ENCODE assay signal across 8 mouse cellular contexts in the genomic region with DNA sequence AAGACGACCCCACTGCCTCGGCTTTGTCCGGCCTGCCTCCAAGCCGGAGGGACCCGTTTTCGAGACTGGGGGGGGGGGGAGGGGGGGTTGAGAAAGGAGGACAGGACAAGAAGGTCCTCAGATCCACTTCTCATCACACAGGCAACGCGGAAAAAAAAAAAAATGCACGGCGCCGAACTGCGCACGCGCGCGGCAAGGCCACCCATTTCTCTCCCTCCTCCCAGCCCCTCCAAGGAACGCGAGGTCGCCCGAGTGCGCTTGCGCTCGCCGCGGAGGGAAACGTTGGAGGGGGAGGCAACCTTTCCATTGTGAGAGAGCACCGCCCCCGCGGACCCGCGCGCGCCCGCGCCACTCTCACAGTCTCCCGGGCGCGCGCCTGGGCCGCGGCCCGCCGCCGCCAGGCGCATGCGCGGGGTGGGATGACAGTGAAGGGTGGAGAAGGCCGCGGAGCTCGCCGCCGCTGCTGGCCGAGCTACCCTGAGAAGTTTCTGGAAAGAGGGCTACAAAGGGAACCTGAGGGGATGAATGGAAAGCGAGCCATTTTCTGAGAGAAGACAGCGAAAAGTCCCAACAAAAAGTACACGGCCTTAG. TPM values are rescaled to one million over a fixed set of nuclear protein-coding genes. Genes with fewer than 3 reads are reported as not detected.
A peak's percentile ranks its signal among the peaks of the same experiment; 100 is the strongest.
DNase-seq lines count a peak whose midpoint lies in the region; ATAC-seq lines count a peak whose summit lies in the region.

No protein-coding gene starts in this region.

- WGBS in embryonic facial prominence, embryonic 14.5 days = under 1% methylated on average over 41 of the region's 56 CpGs
- under 1% methylated on average over 53 of the region's 56 CpGs for WGBS in kidney, embryonic 14.5 days
- under 1% methylated on average over 55 of the region's 56 CpGs for WGBS in limb, embryonic 15.5 days

- DNase-seq in 3T3-L1 (ENCODE audit: low read depth, low spot score) = peak; percentile 97
- peak; percentile 98 to 100 for DNase-seq in adrenal gland, postnatal 4 days (ENCODE audit: low spot score in 2 of 2)
- peak; percentile 99 for DNase-seq in embryonic facial prominence, embryonic 14.5 days (ENCODE audit: low spot score)
- DNase-seq in heart, adult 9 months (ENCODE audit: low spot score in 2 of 2) = peak; percentile 99
- peak; percentile 99 for DNase-seq in monocyte, adult 2 months (ENCODE audit: low read depth in 1 of 2, low spot score in 2 of 2)
- peak; percentile 99 to 100 for DNase-seq in spleen, postnatal 36 days (ENCODE audit: low spot score in 2 of 2)

- ATAC-seq in embryonic facial prominence, embryonic 14.5 days (ENCODE audit: low read depth) = peak; percentile 75
- peak; percentile 81 for ATAC-seq in kidney, embryonic 14.5 days (ENCODE audit: low FRiP score, low TSS enrichment)
- peak; percentile 86 for ATAC-seq in limb, embryonic 15.5 days (ENCODE audit: insufficient number of reproducible peaks, low FRiP score, low TSS enrichment, low read depth)

- no peaks in the 10 kb centered on the region for H3K9me3 ChIP-seq in embryonic facial prominence, embryonic 14.5 days (ENCODE audit: control insufficient read depth, low read length)
- H3K9me3 ChIP-seq in kidney, embryonic 14.5 days (ENCODE audit: control insufficient read depth, low read length) = no peaks in the 10 kb centered on the region
- no peaks in the 10 kb centered on the region for H3K9me3 ChIP-seq in limb, embryonic 15.5 days

- peak overlapping the region; percentile 99 for H3K4me2 ChIP-seq in embryonic facial prominence, embryonic 14.5 days (ENCODE audit: low read depth, low read length)
- peak overlapping the region; percentile 94 for H3K4me2 ChIP-seq in kidney, embryonic 14.5 days (replicated peaks; ENCODE audit: low read depth, low read length)
- H3K4me2 ChIP-seq in limb, embryonic 15.5 days = peak overlapping the region; percentile 97

- peak overlapping the region; percentile 87 for H3K4me3 ChIP-seq in embryonic facial prominence, embryonic 14.5 days (ENCODE audit: low read depth, low read length)
- peak overlapping the region; percentile 76 for H3K4me3 ChIP-seq in kidney, embryonic 14.5 days (ENCODE audit: low read length)
- peak overlapping the region; percentile 74 for H3K4me3 ChIP-seq in limb, embryonic 15.5 days

- H3K4me1 ChIP-seq in embryonic facial prominence, embryonic 14.5 days (ENCODE audit: control insufficient read depth, insufficient read depth, low read length) = 0 out of 2 replicates have a peak, but pooled peaks cover 6% of the 10 kb centered on the region
- peaks cover 17% of the 10 kb centered on the region; the same call in 1 of the 2 replicates for H3K4me1 ChIP-seq in kidney, embryonic 14.5 days (ENCODE audit: control insufficient read depth, insufficient read depth, low read length)
- peaks cover 19% of the 10 kb centered on the region; the same call in 1 of the 2 replicates for H3K4me1 ChIP-seq in limb, embryonic 15.5 days

- H3K27ac ChIP-seq in embryonic facial prominence, embryonic 14.5 days (replicated peaks; ENCODE audit: low read depth, low read length) = peak overlapping the region; percentile 100
- H3K27ac ChIP-seq in kidney, embryonic 14.5 days (ENCODE audit: low read depth, low read length) = peak overlapping the region; percentile 100
- H3K27ac ChIP-seq in limb, embryonic 15.5 days = peak overlapping the region; percentile 100

- no peaks in the 10 kb centered on the region for H3K36me3 ChIP-seq in embryonic facial prominence, embryonic 14.5 days (ENCODE audit: control insufficient read depth, insufficient read depth, low read length)
- no peaks in the 10 kb centered on the region for H3K36me3 ChIP-seq in kidney, embryonic 14.5 days (ENCODE audit: control insufficient read depth, insufficient read depth, low read length)
- no peaks in the 10 kb centered on the region for H3K36me3 ChIP-seq in limb, embryonic 15.5 days

- H3K9ac ChIP-seq in embryonic facial prominence, embryonic 14.5 days (ENCODE audit: low read depth, low read length) = peak overlapping the region; percentile 99
- H3K9ac ChIP-seq in kidney, embryonic 14.5 days (ENCODE audit: low read depth, low read length) = peak overlapping the region; percentile 96
- peak overlapping the region; percentile 90 for H3K9ac ChIP-seq in limb, embryonic 15.5 days

- no peaks in the 10 kb centered on the region for H3K27me3 ChIP-seq in embryonic facial prominence, embryonic 14.5 days (replicated peaks; ENCODE audit: control insufficient read depth, insufficient read depth, low read length)
- no peaks in the 10 kb centered on the region for H3K27me3 ChIP-seq in kidney, embryonic 14.5 days (ENCODE audit: control insufficient read depth, insufficient read depth, low read length)
- H3K27me3 ChIP-seq in limb, embryonic 15.5 days = no peaks in the 10 kb centered on the region

RNA-seq across cellular contexts. Expression of gene Spen, which starts 7.4 kb away (rescaled TPM):
- total RNA-seq in adrenal gland, postnatal 4 days (2021) = 10 to 100 TPM; 57.4 to 67.8 TPM
- polyA plus RNA-seq in embryonic facial prominence, embryonic 14.5 days (2014; fragmentation: Nextera tagmentation; extraction: Ambion mirVana) = 9.4 and 12.5 TPM in 2 replicates
- polyA plus RNA-seq in kidney, embryonic 14.5 days (2014; fragmentation: Nextera tagmentation; extraction: Ambion mirVana) = 13.1 and 19.3 TPM in 2 replicates
- polyA plus RNA-seq in limb, embryonic 15.5 days (2015; fragmentation: Nextera tagmentation; extraction: Ambion mirVana) = 7.2 and 9.0 TPM in 2 replicates

Comparison
In these comparisons a context has a peak if more than half of its experiments do, and no peak if none do; other contexts are left out.
1. Peak in every context shown above with its lines: DNase-seq, ATAC-seq, H3K4me3 ChIP-seq and H3K27ac ChIP-seq.